Mouse (Mus musculus): ENCODE data around the gene Rab4b.

GRCm38 (mm10) chr7:27170981-27171380 lies 7.7 kb downstream of the Rab4b start:
- TF ChIP-seq CTCF (IDR thresholded peaks at IDR 0.05; ENCODE audit: low read depth): no peak
- no peak for TF ChIP-seq EP300 (IDR thresholded peaks at IDR 0.05; ENCODE audit: low read depth)

Measured in liver, postnatal 0 days (tissue).